Mouse (Mus musculus): ENCODE results near the gene Cd300e.
"Not testable (repeated sequence)": the region's sequence is repeated elsewhere in the genome, so short reads cannot be mapped to it uniquely, and the experiment has no call there.

Cd300e gene

DNA sequence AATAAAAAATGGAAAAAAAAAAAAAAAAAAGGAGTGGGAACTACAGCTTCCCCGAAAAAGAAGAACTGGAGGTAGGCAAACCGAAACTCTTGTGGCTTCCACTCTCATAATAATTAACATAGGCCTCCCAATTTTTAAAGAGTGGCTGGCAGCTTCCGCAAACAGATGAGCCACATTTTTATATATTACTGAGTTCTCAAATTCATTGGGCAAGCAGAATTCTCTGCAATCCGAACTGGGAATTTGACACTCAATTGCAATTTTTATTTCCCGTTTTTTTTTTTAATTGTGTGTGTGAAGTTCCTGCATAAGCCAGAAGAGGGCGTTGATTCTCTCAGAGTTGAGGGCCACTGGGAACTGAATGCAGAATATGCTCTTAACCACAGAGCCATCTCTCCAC lies 4.8 kb upstream of the Cd300e start:
- CTCF ChIA-PET, result interaction anchor here in 1 of 4 experiments (0.6 to 1.9 kb wide), 5 partner anchors 14 to 87 kb away, joined by 3 to 10 read pairs (median 4); no protein-coding TSS in a partner anchor
- POLR2A ChIA-PET, result interaction anchor here in 1 of 4 experiments (1.0 kb wide), 1 partner anchor 615 kb away, joined by 3 read pairs; no protein-coding TSS in a partner anchor

GRCm38 (mm10) chr11:115059797-115060196 lies 2.2 kb downstream of the Cd300e start:
- ChIA-PET CTCF (interaction anchor here in 1 of 4 experiments (1.0 kb wide), 1 partner anchor 11 kb away, joined by 5 read pairs; no protein-coding TSS in a partner anchor), POLR2A (interaction anchor here in 1 of 4 experiments (1.6 kb wide), 1 partner anchor 92 kb away, joined by 3 read pairs; no protein-coding TSS in a partner anchor)

DNA sequence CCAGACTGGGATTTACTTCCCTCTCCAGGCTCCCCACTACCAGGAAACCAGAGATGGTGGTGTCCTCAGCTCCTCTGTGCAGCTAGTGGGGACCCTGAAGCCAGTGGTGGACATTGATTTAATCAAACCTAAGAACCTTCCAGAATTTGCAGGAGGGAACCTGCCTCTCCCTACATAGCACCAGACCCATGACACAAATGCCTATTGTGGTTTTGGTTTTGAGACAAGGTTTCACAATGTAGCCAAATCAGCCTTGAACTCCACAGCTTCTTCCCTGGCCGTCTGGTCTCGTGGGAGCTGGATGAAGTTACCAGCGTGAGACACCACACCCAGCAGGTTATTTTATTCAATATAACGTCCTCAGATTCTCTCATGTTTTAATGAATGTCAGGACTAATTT lies 3.3 kb downstream of the Cd300e start:
- POLR2A ChIA-PET, result interaction anchor here in 1 of 4 experiments (0.7 to 1.6 kb wide), 2 partner anchors 93 to 591 kb away, joined by 3 to 5 read pairs; no protein-coding TSS in a partner anchor
- CTCF ChIA-PET, result interaction anchor here in 1 of 4 experiments (0.6 kb wide), 1 partner anchor 100 kb away, joined by 3 read pairs; no protein-coding TSS in a partner anchor

- POLR2A ChIA-PET, result no interaction called here
- CTCF ChIA-PET, result no interaction called here
These were observed 7.4 kb downstream of the Cd300e start for GRCm38 (mm10) chr11:115054537-115054936.

- POLR2A ChIA-PET, result interaction anchor here in 3 of 4 experiments (0.6 to 2.7 kb wide), 4 partner anchors 9 to 308 kb away, joined by 4 to 12 read pairs (median 8); partner anchors contain the start of genes Cd300e (in 1 of the 3) and Cd300ld (in 1 of the 3)
- CTCF ChIA-PET, result interaction anchor here in 1 of 4 experiments (1.7 kb wide), 1 partner anchor 18 kb away, joined by 4 read pairs; no protein-coding TSS in a partner anchor
These were observed 9.0 kb downstream of the Cd300e start for GRCm38 (mm10) chr11:115052991-115053390.

GRCm38 (mm10) chr11:115052206-115052605 lies 9.8 kb downstream of the Cd300e start:
- CTCF ChIA-PET, result interaction anchor here in 3 of 4 experiments (0.6 to 1.7 kb wide), 15 partner anchors 13 to 748 kb away, joined by 3 to 6 read pairs (median 3); partner anchors contain the start of gene Rab37 (in 1 of the 3)
- POLR2A ChIA-PET, result interaction anchor here in 2 of 4 experiments (0.6 to 2.7 kb wide), 7 partner anchors 9 to 425 kb away, joined by 3 to 12 read pairs (median 4); partner anchors contain the start of gene Cd300e (in 1 of the 2)

DNA sequence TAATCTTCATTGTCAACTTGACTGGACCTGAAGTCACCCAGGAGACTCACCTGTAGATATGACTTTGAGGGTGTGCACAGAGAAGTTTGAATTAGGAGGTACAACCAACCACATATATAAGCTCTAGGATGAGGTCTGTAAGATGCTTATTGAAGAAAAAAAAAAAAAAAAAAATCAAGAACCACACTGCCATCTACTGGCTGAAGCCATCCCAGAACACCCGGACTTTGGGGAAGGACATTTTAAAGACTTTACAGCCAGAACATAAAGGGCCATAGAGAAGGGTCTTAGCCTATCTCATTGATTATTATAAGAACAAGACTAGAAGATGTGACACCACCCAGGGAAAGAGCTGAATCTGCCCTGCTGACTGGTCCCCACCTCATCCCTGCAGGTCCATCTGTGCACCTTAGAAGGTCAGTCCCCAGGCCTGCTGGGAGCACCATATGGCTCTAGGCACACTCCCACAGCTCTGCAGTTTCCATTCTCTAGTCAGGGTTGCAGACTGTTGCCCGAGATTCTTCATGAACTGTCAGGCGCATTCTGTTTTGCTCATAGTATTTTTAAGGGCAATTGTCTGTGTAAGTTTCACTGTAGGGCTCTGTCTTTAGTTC lies 12.6 kb downstream of the Cd300e start:
- CTCF ChIA-PET, result interaction anchor here (0.6 to 1.0 kb wide), 24 partner anchors 11 to 1076 kb away, joined by 3 to 7 read pairs (median 4); partner anchors contain the start of gene Cd300e (in 1 of the 4)
- POLR2A ChIA-PET, result interaction anchor here in 3 of 4 experiments (0.6 to 0.9 kb wide), 4 partner anchors 9 to 272 kb away, joined by 3 to 4 read pairs (median 4); no protein-coding TSS in a partner anchor

- CTCF ChIA-PET, result interaction anchor here in 1 of 4 experiments (0.9 kb wide), 1 partner anchor 112 kb away, joined by 3 read pairs; no protein-coding TSS in a partner anchor
- POLR2A ChIA-PET, result no interaction called here
These were observed 13.7 kb downstream of the Cd300e start, which contains the start of gene Cd300ld3 for GRCm38 (mm10) chr11:115048259-115048658. Gene Cd300ld3 (minus strand): TSS chr11:115048409.

GRCm38 (mm10) chr11:115037669-115038068 lies 24.3 kb downstream of the Cd300e start, which contains the start of gene Cd300ld5:
Gene Cd300ld5 (minus strand): TSS chr11:115037769.
- CTCF ChIA-PET, POLR2A ChIA-PET: not testable (repeated sequence)

- CTCF ChIA-PET, result not testable (repeated sequence)
These were observed 35.1 kb downstream of the Cd300e start, which contains the start of gene Cd300ld4 for GRCm38 (mm10) chr11:115026912-115027311. Gene Cd300ld4 (minus strand): TSS chr11:115027012.

DNA sequence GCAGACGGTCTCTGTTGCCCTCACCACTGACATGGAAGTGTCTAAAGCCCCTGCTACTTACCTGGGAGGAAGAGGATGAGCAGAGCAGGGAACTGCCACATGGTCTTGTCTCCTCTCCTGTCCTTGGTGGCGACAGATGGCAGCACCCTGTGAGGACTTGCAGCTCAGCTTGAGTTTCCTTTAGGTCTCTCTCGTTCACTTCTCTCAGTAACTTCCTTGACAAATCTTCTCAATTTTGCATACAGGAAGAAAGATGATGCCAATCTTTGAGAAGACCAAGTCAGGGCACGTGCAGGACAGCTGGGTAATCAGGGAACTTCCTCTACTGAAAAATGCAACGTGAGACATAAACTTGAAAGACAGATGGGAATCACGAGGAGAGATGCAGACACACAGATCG lies 45.9 kb downstream of the Cd300e start, which contains the start of gene Cd300ld2:
Cd300ld2 (minus strand) TSS at position 101 of the 400 bp plus-strand sequence.
- CTCF ChIA-PET, POLR2A ChIA-PET: not testable (repeated sequence)

More at GRCm38 (mm10) chr11:115026912-115027311, 35.1 kb downstream of the Cd300e start, which contains the start of gene Cd300ld4:
- POLR2A ChIA-PET, result not testable (repeated sequence)

DNA sequence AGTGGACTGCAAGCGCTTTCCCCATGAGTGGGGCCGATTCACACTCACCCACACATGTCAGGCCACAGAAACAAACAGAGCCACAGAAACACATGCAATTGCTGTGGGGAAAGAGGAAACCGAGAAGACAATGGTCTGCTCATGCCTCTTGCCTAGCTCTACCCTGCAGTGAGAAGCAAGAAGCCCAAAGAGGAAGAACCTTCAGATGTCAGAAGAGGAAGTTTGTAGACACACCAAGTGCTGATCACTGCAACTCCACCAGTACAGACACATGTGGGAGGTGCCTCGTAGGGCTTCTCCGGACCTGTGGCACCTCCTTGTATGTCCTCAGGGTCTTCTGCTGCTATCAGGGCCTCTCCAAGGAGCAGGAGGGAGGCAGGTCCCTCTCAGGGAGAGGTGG lies 57.9 kb downstream of the Cd300e start:
- ChIA-PET CTCF (no interaction called here), POLR2A (no interaction called here)

All from embryonic stem cell, embryonic (primary cell).